Mouse (Mus musculus) spleen, postnatal 4 days (tissue): ENCODE measurements around the gene Itga7.

Source experiments
- DNase-seq, 2 experiments: peaks; one replicate each; pipeline ENCODE4 v3.0.0; 2022; ENCODE audit warnings: low spot score in 2 of 2

Itga7 gene

DNA sequence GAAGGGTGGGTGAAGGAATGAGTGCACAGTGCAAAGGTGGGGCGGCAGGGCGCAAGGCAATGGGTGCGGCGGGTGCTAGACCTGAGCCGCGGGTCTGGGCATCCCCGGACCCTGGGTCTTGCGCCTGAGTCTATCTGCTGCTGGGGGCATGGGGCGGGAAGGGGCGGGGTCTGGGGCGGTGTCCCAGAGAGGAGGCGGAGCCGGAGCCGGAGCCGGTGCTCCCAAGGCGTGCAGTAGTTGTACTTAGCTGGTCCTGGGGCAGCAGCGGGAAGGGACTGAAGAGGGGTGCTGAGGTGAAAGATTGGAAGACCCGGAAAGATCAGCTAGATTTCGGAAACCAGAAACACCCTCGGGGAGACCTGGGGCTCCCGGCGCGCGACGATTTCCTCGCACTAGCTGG is at the start of gene Itga7:
Gene Itga7 (plus strand): TSS at position 245 of the 400 bp plus-strand sequence.
- DNase-seq, result no peak

GRCm38 (mm10) chr10:128888941-128889827 is 44.4 kb upstream of the Itga7 start:
- no peak for DNase-seq

DNA sequence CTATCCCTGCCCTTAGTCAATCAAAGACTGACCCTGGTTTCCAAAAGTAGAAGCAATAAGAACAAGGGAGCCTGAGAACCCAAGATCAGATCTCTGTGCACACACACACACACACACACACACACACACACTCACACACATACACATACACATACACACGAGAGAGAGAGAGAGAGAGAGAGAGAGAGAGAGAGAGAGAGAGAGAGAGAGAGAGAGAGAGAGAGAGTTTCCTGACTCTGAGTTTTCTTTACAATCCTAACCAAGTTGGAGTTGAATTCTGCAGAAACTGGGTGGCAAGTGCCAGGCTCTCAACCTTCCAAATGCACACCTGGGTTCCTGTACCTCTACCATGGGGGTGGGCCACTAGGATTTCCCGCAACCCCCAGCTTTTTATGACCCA is 43.8 kb upstream of the Itga7 start:
- no peak for DNase-seq

DNA sequence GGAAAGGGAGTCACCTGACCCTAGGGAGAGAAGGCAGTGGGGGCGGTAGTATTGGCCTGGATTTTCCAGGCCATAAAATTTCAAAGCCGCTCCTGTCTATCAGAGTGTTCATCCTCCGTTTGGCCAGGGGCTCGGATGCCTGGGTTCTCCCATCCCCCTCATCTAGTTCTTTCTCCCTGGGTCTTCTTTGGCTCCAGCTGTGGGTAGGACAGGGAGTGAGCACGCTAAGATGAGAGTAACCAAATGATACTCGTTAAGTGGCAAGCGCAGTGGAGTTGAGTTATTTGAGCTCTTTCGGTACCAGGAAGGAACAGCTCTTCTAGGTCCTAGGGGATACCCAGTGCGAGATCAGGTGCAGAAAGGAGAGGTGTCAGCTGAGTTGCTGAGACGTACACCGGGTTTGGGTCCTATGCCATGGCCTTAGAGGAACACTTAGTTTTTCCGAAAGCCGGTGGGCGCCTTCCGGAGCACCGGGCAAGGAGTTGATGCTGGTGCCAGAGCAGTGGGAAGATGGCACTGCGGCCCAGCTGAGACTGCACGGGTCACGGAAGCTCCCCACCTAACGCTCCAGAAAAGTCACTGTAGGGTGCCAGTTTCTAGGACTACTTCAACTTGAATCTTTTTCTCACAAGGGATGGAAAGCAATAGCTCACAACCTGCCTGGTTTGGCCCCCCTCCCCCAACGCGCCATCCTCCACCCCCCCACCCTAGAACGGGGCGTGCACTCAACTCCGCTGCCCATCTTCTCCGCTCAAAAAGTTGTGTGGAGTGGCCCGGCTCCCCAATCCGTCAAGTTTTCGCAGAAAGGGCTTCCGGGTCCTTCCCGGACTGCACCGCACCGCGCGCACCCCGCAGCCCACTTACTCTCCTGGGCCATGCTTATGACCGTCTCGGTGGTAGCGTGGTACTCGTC is 43.0 kb upstream of the Itga7 start:
- DNase-seq, result no peak

GRCm38 (mm10) chr10:128891296-128892094 is 42.1 kb upstream of the Itga7 start, which contains the start of gene Gdf11:
Gene Gdf11, minus strand, starts transcription at chr10:128891718.
- DNase-seq, result no peak

GRCm38 (mm10) chr10:128892246-128892645 is 41.4 kb upstream of the Itga7 start:
- no peak for DNase-seq

- peak; percentile 65 to 82 for DNase-seq
Measured at GRCm38 (mm10) chr10:128895437-128895836, 38.2 kb upstream of the Itga7 start.

DNA sequence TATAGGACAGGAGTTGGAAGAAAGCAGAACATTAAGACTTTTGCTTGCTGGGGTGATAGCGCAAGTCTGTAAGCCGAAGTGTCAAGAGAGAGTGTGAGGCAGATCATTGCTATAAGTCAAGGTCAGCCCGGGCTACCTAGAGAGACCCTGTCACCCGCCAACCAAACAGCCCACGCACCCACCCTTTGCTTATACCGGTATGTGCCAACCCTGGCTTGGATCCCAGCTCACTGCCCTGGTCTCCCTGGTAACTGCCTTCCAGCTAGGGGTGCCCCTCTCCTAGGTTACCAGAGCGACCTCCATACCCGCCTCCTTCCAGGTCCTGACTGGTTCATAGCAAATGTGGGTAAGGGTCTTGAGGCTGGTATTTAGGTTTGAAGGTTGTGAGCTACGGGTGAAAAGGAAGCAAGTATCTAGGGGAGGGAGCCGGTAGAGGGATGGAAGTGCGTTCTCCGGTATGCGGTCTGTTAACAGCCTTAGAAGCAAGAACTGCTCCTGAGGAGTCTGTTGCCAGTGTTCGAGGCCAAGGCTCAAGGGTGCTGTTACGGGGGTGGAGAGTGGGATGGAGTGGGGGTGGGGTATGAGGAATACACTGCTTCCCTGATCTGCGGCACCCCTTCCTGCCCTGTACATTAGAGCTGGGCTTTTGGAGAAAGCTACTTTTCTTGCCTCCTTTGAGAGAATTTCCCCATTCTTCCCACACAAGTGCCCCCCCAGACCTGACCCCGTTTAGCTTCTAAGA is 37.5 kb upstream of the Itga7 start:
- DNase-seq, result no peak

- no peak for DNase-seq
Measured at GRCm38 (mm10) chr10:128896807-128897206, 36.8 kb upstream of the Itga7 start.

DNA sequence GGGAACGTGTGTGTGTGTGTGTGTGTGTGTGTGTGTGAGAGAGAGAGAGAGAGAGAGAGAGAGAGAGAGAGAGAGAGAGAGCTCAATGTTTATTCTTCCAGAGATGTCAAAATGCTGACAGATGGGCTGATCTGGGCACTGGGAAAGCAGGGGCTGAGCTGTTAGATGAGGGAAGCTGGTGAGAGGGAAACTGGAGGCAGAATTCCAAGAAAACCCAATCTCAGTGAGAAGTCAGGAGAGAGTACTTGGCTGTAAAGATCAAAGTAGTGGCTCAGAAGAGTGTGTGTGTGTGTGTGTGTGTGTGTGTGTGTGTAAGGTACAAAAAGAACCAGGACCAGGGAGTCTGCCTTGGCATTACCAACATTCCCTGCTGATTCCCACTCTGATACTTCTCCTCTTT is 36.1 kb upstream of the Itga7 start:
- DNase-seq, result no peak

DNA sequence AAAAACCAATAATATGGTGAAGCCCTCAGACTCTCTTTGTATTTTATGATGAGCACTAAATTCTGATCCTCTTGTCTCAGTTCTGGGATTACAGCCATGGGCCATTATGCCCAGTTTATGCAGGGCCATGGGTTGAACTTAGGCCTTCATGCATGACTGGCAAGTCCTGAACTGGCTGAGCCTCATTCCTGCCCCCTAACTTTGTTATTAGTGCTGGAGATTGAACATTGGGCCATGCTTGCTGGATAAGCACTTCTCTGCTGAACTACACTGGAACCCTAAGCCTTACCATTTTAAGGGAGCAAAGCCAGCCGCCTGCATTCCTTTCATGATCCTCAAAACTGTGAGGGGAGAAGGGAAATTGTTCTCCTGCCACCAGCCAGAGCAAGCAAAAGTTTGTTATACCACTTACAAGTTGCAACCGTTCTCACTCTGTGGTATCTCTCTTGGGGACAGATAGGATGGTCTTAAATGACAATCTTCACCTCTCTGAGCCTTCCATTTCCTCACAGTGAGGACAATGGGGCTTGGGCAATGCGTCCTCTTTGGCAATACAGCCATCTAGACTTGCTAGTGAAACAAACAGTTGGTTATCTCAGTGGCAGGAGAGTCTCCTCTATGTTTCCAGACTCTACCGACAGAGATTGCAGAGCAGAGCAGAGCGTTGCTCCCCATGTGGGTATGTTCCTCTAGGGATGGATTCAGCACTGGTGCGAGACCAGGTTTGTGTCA is 33.7 kb upstream of the Itga7 start:
- no peak for DNase-seq

DNA sequence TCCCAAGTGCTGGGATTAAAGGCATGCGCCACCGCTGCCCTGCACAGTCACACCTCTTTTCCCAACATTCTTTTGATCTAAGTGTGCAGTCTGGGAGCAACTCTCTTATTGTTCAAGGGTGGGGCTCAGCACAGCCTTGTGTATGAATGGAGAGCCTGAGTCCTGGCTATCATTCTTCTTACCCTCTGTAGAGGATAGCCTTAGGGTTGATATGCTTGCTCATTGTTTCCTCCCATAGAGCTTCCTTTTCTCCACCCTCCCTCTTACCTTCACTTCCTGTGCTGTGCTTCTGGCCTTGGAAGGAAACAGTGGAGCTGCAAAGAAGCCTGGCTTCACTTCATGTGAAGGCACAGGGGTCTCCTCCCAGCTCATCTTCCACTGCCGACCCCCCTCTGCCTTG is 32.9 kb upstream of the Itga7 start, which contains the start of gene Cd63:
Gene Cd63 (plus strand): TSS at position 292 of the 400 bp plus-strand sequence.
- no peak for DNase-seq

DNA sequence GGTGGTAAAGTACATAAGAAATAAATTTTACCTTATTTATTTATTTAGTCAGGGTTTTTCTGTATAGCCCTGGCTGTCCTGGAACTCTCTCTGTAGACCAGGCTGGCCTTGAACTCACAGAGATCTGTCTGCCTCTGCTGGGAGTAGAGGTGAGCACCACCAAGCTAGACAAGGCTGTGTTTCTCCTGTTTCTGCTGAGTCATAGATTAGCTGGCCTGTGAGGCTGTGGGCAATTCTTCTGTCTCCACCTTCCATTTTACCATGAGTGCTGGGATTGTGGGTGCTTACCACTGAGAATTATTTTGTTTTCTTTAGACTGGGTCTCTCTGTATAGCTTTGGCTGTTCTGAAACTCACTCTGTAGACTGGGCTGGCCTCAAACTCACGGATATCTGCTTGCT is 32.2 kb upstream of the Itga7 start:
- DNase-seq, result no peak

GRCm38 (mm10) chr10:128902409-128902988 is 31.1 kb upstream of the Itga7 start:
- no peak for DNase-seq

DNA sequence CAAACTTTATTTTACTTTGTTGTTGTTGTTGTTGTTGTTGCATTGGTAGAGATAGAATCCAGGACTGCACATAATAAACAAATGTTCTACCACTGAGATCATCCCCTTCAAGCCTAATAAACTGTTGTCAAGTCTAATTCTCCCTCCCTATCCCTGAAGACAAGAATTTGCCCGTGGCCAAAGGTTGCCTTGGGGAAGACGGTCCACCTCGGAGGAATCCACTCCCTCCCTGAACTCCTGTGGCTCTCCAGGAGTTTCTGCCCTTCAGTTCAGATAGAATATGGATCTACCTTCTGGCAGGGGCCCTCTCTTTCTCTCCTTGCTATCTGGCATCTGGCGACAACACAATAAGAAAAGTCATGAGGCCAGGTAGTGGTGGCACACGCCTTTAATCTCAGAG is 28.8 kb upstream of the Itga7 start:
- DNase-seq, result no peak

DNA sequence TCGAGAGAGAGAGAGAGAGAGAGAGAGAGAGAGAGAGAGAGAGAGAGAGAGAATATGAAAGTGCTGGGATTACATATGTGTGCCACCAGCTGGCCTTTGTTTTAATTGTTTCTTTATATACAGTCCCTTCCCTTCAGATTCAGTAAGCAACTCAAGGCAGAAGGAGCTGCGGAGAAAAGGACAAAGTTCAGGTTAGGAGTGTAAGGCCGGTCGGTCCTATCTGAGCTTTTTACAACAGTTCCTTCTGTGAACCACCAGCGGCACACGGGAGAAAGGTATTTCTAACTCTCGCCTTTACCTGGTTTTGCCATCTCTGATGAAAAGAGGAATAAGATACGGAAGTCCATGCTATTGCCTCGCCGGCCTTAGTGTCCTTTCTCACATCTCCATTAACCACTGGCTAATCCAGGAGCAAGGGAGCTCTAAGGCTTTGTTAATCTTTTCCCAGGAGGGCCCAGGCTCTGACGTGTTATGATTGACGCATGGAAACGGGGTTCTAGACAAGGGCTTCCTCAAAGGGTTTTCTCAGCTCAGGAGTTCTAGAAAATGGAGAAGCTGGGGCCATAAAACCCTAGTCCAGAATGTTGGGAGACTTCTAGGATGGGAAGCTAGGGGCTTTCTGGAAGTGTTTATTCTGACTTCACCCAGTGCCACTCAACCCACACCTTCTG is 24.7 kb upstream of the Itga7 start:
- DNase-seq, result no peak

DNA sequence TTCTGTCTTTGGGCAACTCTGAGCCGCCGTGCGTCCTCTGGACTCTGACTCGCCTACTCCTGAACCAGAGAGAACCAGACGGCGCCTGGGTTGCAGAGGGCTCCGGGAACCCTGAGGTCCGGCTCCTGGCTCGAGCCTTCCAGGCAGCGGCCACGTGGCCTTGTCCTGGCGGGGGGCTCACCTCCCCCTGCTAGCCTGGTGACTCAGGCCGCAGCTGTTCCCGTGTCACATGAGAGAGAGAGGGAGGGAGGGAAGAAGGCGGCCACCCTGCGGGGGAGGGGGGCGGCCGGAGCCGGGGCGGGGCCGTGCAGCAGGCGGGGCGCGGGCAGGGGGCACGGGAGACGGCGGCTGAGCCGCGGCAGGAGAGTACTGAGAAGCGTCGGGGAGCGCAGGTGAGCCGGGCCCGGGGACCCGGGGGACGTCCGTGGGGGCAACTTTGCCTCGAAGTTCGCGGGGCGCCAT is 24.0 kb upstream of the Itga7 start:
- peak in 1 of 2 experiments; percentile 35 for DNase-seq

DNA sequence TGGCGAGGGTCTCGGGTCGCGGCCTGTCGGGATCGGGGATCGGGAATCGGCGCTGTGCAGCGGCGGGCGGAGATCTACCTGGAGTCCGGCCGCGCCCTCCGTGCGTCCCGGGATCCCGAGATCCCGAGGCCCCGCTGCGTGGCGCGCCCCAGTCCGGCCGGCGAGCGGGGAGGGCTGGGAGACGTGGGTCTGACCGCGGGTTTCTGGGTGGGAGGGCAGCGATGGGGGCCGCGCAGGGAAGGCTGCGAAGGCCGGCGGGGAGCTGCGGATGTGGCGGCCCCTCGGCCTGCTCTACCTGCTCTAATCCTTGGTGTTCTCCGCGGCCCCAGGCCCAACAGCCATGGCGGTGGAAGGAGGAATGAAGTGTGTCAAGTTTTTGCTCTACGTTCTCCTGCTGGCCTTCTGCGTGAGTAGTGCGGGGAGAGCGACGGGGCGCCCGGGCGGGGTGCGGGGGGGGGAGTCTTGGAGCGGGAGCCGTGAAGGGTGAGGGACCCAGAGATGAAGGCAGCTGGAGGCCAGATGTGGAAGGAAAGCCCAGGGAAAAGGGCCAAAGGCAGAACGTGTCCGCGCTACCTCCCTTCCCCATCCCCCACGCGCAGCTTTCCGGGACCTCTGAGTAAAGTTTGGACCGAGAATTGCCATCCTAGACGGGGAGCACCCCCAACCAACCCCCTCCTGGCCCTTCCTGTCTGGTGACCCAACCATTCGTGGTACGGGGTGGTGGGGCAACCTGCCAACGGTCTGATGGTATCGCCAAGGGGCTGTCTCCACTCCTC is 23.4 kb upstream of the Itga7 start:
- no peak for DNase-seq
